Mouse (Mus musculus) lung, adult 2 months (tissue): ENCODE data around the gene Hcn2. TPM values are rescaled to one million over a fixed set of nuclear protein-coding genes. Genes with fewer than 3 reads are reported as not detected.

Experiments
- DNase-seq: peaks from one replicate; pipeline ENCODE4 v3.0.0; 2022
- H3K4me1 ChIP-seq: fragments of 200-500 bp; 2 replicates; pipeline ENCODE4 v1.6.1; 2011; ENCODE audit warnings: low read length; ENCODE audit not compliant: control insufficient read depth, insufficient read depth
- H3K4me3 ChIP-seq: fragments of 200-500 bp; replicated peaks from 2 replicates; pipeline ENCODE3; 2011; ENCODE audit warnings: low read depth, mild to moderate bottlenecking, control low read depth, low read length; ENCODE audit errors: extremely low read depth
- CTCF ChIP-seq: fragments of 200-500 bp; IDR thresholded peaks from 2 replicates; pipeline ENCODE4 v1.5.1; 2011; ENCODE audit warnings: mild to moderate bottlenecking, low read length, control low read depth; ENCODE audit not compliant: insufficient read depth
- POLR2A ChIP-seq: fragments of 200-500 bp; IDR thresholded peaks from 2 replicates; pipeline ENCODE4 v1.6.1; 2011; ENCODE audit warnings: low read depth, mild to moderate bottlenecking, control low read depth, low read length, borderline replicate concordance; ENCODE audit errors: extremely low read depth
- WGBS: fragments of 180-500 bp; shearing (Covaris S2); methylation state at CpG from one replicate; pipeline ENCODE4 v1.1.7; 2018; 5-methylcytosine and 5-hydroxymethylcytosine counted together
- polyA plus RNA-seq: library from polyadenylated mRNA; depleted of rRNA; stranded (reverse); fragments of >200 nt; gene quantifications from 2 replicates; pipeline ENCODE4 v1.2.3, GENCODE M21; 2012

The Hcn2 gene
- polyA plus RNA-seq, 1 experiment: 3.0 TPM

DNA sequence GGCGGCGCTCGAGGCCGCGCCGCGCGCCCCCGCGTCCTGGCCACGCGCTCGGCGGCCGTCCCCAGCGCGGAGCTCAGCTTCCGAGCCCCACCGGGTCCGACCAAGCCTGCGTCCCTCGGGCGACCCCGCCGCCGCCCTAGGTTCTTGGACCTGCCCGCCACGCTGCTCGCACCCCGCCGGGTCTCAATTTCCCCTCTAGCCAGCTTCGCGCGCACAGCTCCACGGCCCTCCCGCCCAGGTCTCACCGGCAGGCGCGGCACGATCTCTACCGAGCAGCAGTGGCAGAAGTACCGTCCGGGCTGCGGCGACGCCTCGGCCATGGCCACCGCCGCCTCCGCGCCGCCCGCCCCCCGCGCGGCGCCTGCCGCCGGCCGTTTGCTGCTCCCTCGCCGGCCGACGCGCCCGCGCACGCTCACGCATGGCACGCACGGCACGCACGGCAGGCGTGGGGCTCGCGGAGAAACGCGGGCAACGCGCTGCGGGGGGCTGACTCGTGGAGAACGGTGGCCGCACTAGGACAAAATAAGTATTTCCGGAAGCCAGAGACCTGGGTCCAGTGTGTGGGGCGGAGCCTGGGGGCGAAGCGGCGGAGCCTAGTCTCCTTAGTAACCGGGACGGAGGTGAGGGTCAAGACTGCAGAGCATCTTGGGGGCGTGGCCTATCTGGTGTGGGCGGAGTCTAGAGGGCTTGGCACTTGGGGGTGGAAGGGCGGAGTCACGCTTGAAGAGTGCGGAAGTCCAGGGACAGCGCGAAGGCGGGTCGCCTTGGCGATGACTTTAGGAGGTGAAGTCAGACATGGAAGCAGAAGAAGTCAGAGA, 50.3 kb downstream of the Hcn2 start, which contains the start of gene Rnf126:
Gene Rnf126 (minus strand): TSS at position 445 of the 818 bp plus-strand sequence.
- TF ChIP-seq POLR2A: peak; percentile 73; the same call in 1 of the 2 replicates
- no peak for TF ChIP-seq CTCF
- H3K4me3 ChIP-seq: peak within 1 kb of the TSS; percentile 94
- under 1% methylated on average over 97 of the region's 101 CpGs for WGBS
- peak; percentile 100 for DNase-seq
- peaks cover 8% of the 10 kb centered on the region for H3K4me1 ChIP-seq

DNA sequence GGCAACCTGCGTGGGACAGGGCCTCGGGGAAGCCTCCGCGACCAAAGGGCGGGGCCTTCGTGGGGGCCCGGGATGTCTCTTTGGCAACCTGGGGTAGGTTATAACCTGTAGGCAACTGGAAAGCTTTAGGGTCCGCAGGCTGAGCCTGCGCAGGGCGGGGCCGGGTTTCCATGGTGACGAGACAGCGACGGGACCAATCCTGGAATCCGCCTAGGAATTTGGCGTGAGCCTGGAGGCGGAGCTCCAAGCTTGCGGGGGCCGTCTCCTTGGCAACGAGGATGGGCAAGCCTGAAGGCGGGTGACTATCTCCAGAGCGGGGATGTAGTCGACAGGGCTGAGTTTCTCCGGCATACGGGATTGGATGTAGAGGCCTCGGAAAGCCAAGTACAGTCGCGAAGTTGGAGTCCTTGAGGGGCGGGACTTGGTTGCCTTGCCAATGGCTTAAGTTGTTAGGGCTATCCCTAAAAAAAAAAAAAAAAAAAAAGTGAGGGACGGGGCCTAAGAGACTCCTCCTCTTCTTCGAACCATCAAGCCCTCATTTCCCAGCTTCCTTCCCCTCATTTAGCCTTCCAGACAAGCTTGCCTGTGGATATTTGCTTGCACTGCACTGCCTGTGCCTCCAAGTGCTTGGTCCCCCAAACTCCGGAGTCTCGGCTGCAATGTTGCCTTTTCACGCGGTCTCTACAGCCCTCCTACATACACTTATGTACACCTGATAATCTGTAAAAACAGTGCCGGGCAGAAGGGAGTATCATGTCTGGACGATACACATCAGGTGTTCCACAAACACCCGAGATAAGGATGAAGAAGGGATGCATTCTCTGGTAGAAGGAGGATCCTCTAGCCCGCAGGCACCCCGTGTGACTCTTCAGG, 51.2 kb downstream of the Hcn2 start:
- Histone ChIP-seq H3K4me1 (peaks cover 8% of the 10 kb centered on the region), H3K4me3 (peak overlapping the region; percentile 94)
- WGBS: 9% methylated on average over 40 of the region's 40 CpGs
- TF ChIP-seq POLR2A (no peak), CTCF (no peak)
- peak; percentile 79 for DNase-seq

DNA sequence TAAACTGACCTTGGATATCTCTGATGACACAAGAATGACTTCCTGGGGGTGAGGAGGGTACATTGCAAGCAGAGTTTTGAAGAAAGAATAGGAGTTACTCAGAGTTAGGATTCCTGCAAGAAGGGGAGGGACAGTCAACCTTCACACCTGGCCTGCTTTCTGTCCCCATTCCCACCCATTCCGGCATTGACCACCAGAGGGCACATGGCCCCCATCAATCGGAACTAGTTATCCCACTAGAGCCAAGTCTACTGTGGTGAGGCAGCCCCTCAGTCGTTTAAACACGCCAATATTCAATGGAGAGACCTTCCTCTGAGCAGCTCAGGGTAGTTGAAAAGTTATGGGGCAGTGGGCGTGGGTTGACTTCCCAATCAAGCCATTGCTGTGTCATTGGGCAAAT, 52.0 kb downstream of the Hcn2 start:
- WGBS: 1% methylated on average over 5 of the region's 5 CpGs
- DNase-seq: peak; percentile 77
- peaks cover 8% of the 10 kb centered on the region for H3K4me1 ChIP-seq
- H3K4me3 ChIP-seq: no peak overlapping the region
- TF ChIP-seq POLR2A (no peak), CTCF (peak; percentile 97)

DNA sequence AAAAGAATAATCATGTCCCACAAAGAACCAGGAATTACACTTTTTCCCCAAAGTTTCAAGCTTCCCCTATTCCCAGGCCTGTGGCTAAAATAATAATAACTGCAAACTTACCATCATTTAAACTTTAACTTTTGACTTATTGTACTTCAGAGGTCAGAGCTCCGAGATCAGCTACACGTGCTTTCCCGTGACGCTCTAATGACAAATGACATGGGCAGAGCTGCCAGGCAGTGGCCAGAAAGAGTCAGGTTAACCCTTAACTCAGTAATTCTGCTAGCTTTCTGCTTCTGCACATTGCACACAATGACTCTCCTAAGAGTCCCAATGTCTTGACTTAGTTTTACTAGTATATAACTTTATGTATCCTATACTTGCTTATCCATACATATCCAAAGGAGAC, 52.9 kb downstream of the Hcn2 start:
- WGBS: 61% methylated on average over 4 of the region's 4 CpGs
- DNase-seq: no peak
- TF ChIP-seq POLR2A: no peak
- TF ChIP-seq CTCF: no peak
- Histone ChIP-seq H3K4me3 (no peak overlapping the region), H3K4me1 (peaks cover 8% of the 10 kb centered on the region)

DNA sequence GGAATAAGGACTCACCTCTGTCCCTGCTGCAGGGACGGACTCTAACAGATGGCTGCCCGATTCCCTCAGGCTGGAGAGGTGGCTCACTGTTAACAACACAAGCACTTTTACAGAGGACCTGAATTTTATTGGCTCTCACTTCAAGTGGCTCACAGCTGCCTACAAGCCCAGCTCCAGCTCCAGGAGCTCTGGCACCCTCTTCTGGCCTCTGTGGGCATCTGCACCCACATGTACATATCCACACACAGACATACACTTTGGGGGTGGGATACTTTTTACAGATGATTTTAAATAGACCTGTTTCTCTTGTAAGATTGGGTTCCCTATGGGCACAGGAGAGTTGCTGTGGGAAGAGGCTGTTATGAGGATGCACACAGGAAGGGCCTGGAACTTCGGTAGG, 55.9 kb downstream of the Hcn2 start:
- WGBS: 88% methylated on average over 3 of the region's 3 CpGs
- TF ChIP-seq CTCF (no peak), POLR2A (no peak)
- no peak overlapping the region for H3K4me3 ChIP-seq
- H3K4me1 ChIP-seq: peaks cover 2% of the 10 kb centered on the region; the same call in 1 of the 2 replicates
- no peak for DNase-seq

DNA sequence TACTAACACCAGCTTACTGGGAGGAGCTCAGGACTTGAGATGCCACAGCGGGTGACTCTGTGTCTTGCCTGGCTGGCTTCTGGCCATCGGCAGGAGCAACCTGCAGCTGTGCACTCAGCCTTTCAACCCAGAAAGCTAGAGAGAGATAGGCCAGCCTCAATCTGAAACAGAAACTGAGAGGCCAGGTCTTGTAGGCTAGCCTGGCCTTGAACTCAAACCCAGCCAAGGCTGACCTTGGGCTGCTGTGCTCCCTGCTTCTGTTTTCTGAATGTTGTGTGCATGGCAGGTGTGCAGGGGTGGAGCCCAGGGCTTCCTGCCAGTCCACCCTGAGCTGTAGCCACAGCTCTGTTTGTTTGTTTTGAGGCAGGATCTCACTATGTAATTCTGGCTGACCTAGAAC, 56.8 kb downstream of the Hcn2 start:
- no peak for TF ChIP-seq CTCF
- TF ChIP-seq POLR2A: no peak
- 86% methylated on average over 2 of the region's 2 CpGs for WGBS
- Histone ChIP-seq H3K4me3 (no peak overlapping the region), H3K4me1 (no peaks in the 10 kb centered on the region)
- no peak for DNase-seq

DNA sequence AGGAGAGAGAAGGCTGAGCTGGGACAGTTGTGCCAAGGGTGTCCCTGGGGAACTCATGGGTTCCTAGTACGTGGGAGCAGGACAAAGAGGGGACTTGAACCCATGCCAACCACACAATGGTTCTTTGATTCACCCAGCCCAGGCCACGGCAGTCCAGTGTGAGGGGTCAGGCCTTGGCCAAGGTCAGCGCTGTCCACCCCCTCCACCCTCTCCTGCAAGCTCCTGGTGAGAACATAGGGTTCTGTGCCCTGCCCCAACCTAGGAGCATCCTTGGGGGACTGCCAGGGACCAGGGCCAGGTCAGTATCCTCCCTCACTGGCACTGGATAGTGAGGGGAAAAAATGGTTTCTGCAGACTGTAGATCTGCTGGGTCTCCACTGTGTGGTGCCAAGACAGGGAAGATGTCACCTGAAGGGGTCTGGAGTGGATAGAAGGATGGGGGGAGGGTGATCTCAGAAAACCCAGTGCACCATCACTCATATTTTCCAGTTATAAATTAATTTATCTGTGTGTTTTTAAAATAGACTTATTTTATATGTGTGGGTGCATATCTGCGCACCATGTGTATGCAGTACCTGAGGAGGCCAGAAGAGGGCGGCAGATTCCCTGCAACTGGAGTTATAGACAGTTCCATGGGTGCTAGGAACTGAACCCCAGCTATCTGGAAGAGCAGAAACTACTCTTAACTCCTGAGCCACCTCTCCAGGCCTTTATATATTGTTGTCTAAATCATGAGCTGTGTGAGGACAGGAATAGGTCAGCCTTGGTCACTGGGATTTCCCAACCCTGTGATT, 58.2 kb downstream of the Hcn2 start:
- TF ChIP-seq CTCF (no peak), POLR2A (no peak)
- H3K4me1 ChIP-seq: peaks cover under 1% of the 10 kb centered on the region; the same call in 1 of the 2 replicates
- no peak overlapping the region for H3K4me3 ChIP-seq
- DNase-seq: no peak
- WGBS: 58% methylated on average over 5 of the region's 5 CpGs

DNA sequence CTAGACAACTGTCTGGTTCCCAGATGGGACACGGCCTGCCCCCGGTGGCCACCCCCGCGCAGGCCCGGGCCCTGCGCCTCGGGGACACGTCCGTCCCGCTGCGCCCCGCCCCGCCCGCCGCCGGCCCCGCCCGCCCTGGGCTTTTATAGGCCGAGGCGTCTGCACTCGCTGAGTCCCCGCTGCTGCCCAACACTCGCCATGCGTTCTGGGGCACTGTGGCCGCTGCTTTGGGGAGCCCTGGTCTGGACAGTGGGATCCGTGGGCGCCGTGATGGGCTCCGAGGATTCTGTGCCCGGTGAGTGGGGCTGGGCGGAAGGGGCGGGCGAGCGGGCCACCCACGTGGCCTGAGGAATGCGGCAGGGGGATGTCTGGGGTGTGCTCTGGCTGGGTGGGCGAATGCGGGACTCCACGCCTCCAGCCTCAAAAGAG, 60.7 kb downstream of the Hcn2 start, which contains the start of gene Fstl3:
Gene Fstl3 (plus strand): TSS at position 170 of the 429 bp plus-strand sequence.
- TF ChIP-seq CTCF (no peak), POLR2A (no peak)
- H3K4me1 ChIP-seq: peaks cover 9% of the 10 kb centered on the region
- 2% methylated on average over 39 of the region's 39 CpGs for WGBS
- peak within 1 kb of the TSS; percentile 61 for H3K4me3 ChIP-seq
- peak; percentile 56 for DNase-seq

DNA sequence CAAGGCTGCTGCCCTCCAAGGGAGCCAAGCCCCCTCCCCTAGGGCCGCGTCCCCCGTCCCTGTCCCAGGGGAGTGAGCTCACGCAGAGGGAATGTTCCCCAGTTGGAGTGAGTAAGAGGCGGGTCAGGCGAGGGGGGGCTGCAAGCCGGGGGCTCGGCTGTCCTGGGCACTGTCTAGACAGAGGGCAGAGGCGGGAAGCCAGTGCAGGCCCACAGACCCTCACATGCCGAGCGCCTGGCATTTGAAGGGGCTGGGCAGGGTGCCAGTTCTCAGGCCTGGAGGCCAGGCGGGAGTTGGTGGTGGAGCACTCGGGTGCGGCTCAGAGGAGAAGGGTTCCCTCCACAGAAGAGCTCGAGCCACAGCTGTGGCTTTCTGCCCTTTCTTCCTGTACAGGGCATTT, 61.6 kb downstream of the Hcn2 start:
- DNase-seq: peak; percentile 52
- peaks cover 9% of the 10 kb centered on the region for H3K4me1 ChIP-seq
- H3K4me3 ChIP-seq: peak overlapping the region; percentile 35
- WGBS: 12% methylated on average over 15 of the region's 15 CpGs
- TF ChIP-seq POLR2A: no peak
- no peak for TF ChIP-seq CTCF
